Comparison of ENCODE assay signal across 23 mouse cellular contexts in the genomic region with DNA sequence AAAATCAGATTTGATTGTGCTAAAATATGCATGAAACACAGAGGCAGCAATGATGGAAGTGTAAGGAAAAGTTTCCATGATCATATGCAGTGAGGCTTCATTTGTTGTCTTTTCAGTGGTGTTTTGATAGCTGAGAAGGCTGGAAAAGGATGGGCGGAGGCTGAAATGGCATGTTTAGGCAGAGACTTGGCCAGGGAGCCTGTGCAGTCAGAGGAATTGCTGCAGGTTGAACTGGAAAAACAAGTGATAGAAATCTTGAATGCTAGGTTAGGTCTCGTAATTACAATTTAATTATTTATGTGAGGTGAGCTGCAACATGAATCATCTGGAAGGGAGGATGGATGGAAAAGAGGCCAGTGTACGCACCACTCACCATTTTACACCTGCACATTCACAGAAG. TPM values are rescaled to one million over a fixed set of nuclear protein-coding genes. Genes with fewer than 3 reads are reported as not detected.
DNase-seq lines count a peak whose midpoint lies in the region; ATAC-seq and TF ChIP-seq lines count a peak whose summit lies in the region.
"Had no signal": no experiment of that assay in that cellular context is flagged by ENCODE, and none has a peak within 500 bp of the region (broad histone marks: within the 10 kb centered on the region; RNA-seq: fewer than 3 reads in every experiment).

No protein-coding gene starts in this region.

- H3K4me1 ChIP-seq in kidney, postnatal 0 days (replicated peaks; ENCODE audit: insufficient read depth, low read length), result no peaks in the 10 kb centered on the region
- no peaks in the 10 kb centered on the region for H3K4me1 ChIP-seq in stomach, postnatal 0 days (replicated peaks; ENCODE audit: control insufficient read depth, insufficient read depth)
- no peaks in the 10 kb centered on the region for H3K4me1 ChIP-seq in midbrain, embryonic 14.5 days (ENCODE audit: control insufficient read depth, insufficient read depth, low read length)
- H3K4me1 ChIP-seq: embryonic facial prominence, embryonic 12.5 days; forebrain, embryonic 10.5 days; forebrain, embryonic 15.5 days; heart, embryonic 10.5 days; hindbrain, embryonic 12.5 days had no signal

- H3K4me2 ChIP-seq in kidney, postnatal 0 days (ENCODE audit: low read length), result no peak overlapping the region
- no peak overlapping the region for H3K4me2 ChIP-seq in stomach, postnatal 0 days (replicated peaks; ENCODE audit: low read depth)
- H3K4me2 ChIP-seq in midbrain, embryonic 14.5 days (ENCODE audit: low read length), result no peak overlapping the region
- H3K4me2 ChIP-seq: embryonic facial prominence, embryonic 12.5 days; forebrain, embryonic 15.5 days; hindbrain, embryonic 12.5 days had no signal

- H3K9me3 ChIP-seq in kidney, postnatal 0 days (replicated peaks; ENCODE audit: low read length), result no peaks in the 10 kb centered on the region
- no peaks in the 10 kb centered on the region for H3K9me3 ChIP-seq in stomach, postnatal 0 days (ENCODE audit: control insufficient read depth, low read length)
- H3K9me3 ChIP-seq in midbrain, embryonic 14.5 days (ENCODE audit: control insufficient read depth, low read length), result no peaks in the 10 kb centered on the region
- H3K9me3 ChIP-seq: embryonic facial prominence, embryonic 12.5 days; forebrain, embryonic 10.5 days; forebrain, embryonic 15.5 days; heart, embryonic 10.5 days; hindbrain, embryonic 12.5 days had no signal

- no peak for ATAC-seq in kidney, postnatal 0 days (replicated peaks; ENCODE audit: low FRiP score, low read depth)
- no peak for ATAC-seq in stomach, postnatal 0 days (ENCODE audit: low FRiP score, low TSS enrichment)
- no peak for ATAC-seq in midbrain, embryonic 14.5 days (ENCODE audit: low FRiP score, low TSS enrichment)
- ATAC-seq: forebrain, embryonic 15.5 days; hindbrain, embryonic 16.5 days had no signal

- H3K27me3 ChIP-seq in kidney, postnatal 0 days (ENCODE audit: insufficient read depth, low read length), result no peaks in the 10 kb centered on the region
- no peaks in the 10 kb centered on the region for H3K27me3 ChIP-seq in stomach, postnatal 0 days (ENCODE audit: control insufficient read depth, insufficient read depth, low read length)
- no peaks in the 10 kb centered on the region for H3K27me3 ChIP-seq in midbrain, embryonic 14.5 days (ENCODE audit: control insufficient read depth, insufficient read depth, low read length)
- H3K27me3 ChIP-seq: embryonic facial prominence, embryonic 12.5 days; forebrain, embryonic 15.5 days; hindbrain, embryonic 12.5 days had no signal

- H3K36me3 ChIP-seq in kidney, postnatal 0 days (ENCODE audit: insufficient read depth, low read length), result no peaks in the 10 kb centered on the region
- no peaks in the 10 kb centered on the region for H3K36me3 ChIP-seq in stomach, postnatal 0 days (ENCODE audit: control insufficient read depth, insufficient read depth, low read length)
- no peaks in the 10 kb centered on the region for H3K36me3 ChIP-seq in midbrain, embryonic 14.5 days (ENCODE audit: control insufficient read depth, insufficient read depth, low read length)
- H3K36me3 ChIP-seq: embryonic facial prominence, embryonic 12.5 days; forebrain, embryonic 10.5 days; forebrain, embryonic 15.5 days; heart, embryonic 10.5 days; hindbrain, embryonic 12.5 days had no signal

- H3K27ac ChIP-seq in kidney, postnatal 0 days, result no peak overlapping the region
- H3K27ac ChIP-seq in stomach, postnatal 0 days (replicated peaks), result no peak overlapping the region
- H3K27ac ChIP-seq in midbrain, embryonic 14.5 days (replicated peaks; ENCODE audit: low read depth, low read length), result no peak overlapping the region
- H3K27ac ChIP-seq: embryonic facial prominence, embryonic 12.5 days; forebrain, embryonic 10.5 days; forebrain, embryonic 15.5 days; heart, embryonic 10.5 days; hindbrain, embryonic 12.5 days had no signal

- DNase-seq in kidney, postnatal 0 days (ENCODE audit: low spot score), result peak; percentile 4
- no peak for DNase-seq in kidney, postnatal 10 days
- DNase-seq in urinary bladder, postnatal 14 days (ENCODE audit: low spot score), result peak; percentile 65
- DNase-seq in urinary bladder, postnatal 10 days (ENCODE audit: low spot score), result no peak
- DNase-seq in fat pad, adult 2 months (ENCODE audit: extremely low read depth, low read depth, low spot score), result peak; percentile 95
- DNase-seq in stomach, postnatal 0 days (ENCODE audit: low spot score), result no peak
- DNase-seq in midbrain, embryonic 14.5 days, result no peak
- DNase-seq: adrenal gland, adult 8-10 months; adrenal gland, postnatal 36 days; cerebellum, adult 2 months; cerebellum, postnatal 10 days; gastrocnemius, postnatal 10 days; heart, adult 18-20 months; heart, postnatal 10 days; heart, postnatal 4 days had no signal

- peak; percentile 73 for TF ChIP-seq EP300 in stomach, postnatal 0 days (optimal IDR thresholded peaks at IDR 0.05)

- H3K4me3 ChIP-seq in kidney, postnatal 0 days (replicated peaks; ENCODE audit: low read depth, low read length), result no peak overlapping the region
- no peak overlapping the region for H3K4me3 ChIP-seq in stomach, postnatal 0 days (ENCODE audit: low read depth, low read length)
- H3K4me3 ChIP-seq in midbrain, embryonic 14.5 days (replicated peaks; ENCODE audit: low read depth, low read length), result no peak overlapping the region
- H3K4me3 ChIP-seq: embryonic facial prominence, embryonic 12.5 days; forebrain, embryonic 10.5 days; forebrain, embryonic 15.5 days; heart, embryonic 10.5 days; hindbrain, embryonic 12.5 days had no signal

- 49% methylated on average over 3 of the region's 3 CpGs for WGBS in kidney, postnatal 0 days
- whole genome bisulfite sequencing in stomach, postnatal 0 days, result 53% methylated on average over 3 of the region's 3 CpGs
- 91% methylated on average over 3 of the region's 3 CpGs for WGBS in midbrain, embryonic 14.5 days

- H3K9ac ChIP-seq in kidney, postnatal 0 days (ENCODE audit: low read depth, low read length), result no peak overlapping the region
- H3K9ac ChIP-seq in stomach, postnatal 0 days (ENCODE audit: low read length), result no peak overlapping the region
- no peak overlapping the region for H3K9ac ChIP-seq in midbrain, embryonic 14.5 days (replicated peaks; ENCODE audit: low read length)
- H3K9ac ChIP-seq: embryonic facial prominence, embryonic 12.5 days; forebrain, embryonic 15.5 days; hindbrain, embryonic 12.5 days had no signal

- no peak for TF ChIP-seq CTCF in kidney, postnatal 0 days (IDR thresholded peaks at IDR 0.05; ENCODE audit: low read depth)
- no peak for TF ChIP-seq CTCF in stomach, postnatal 0 days (IDR thresholded peaks at IDR 0.05; ENCODE audit: low read depth)

RNA-seq across cellular contexts. Expression of gene Lelp1, which starts 27.3 kb away (rescaled TPM):
- not detected in 2 replicates for polyA plus RNA-seq in kidney, postnatal 0 days (2015; fragmentation: Nextera tagmentation; extraction: Ambion mirVana)
- polyA plus RNA-seq in stomach, postnatal 0 days (2015; fragmentation: Nextera tagmentation; extraction: Ambion mirVana), result not detected in 2 replicates
- polyA plus RNA-seq in midbrain, embryonic 14.5 days (2014; fragmentation: Nextera tagmentation; extraction: Ambion mirVana), result not detected in 2 replicates
- polyA plus RNA-seq: cerebellum, adult 2 months; embryonic facial prominence, embryonic 12.5 days; forebrain, embryonic 10.5 days; forebrain, embryonic 15.5 days; frontal cortex, adult 2 months; heart, embryonic 10.5 days; heart, embryonic 14.5 days; hindbrain, embryonic 12.5 days; hindbrain, embryonic 16.5 days had no signal

RNA-seq across cellular contexts. Expression of gene Sprr2a1, which starts 45.8 kb away (rescaled TPM):
- polyA plus RNA-seq in kidney, postnatal 0 days (2015; fragmentation: Nextera tagmentation; extraction: Ambion mirVana), result 0.05 and 0.50 TPM in 2 replicates
- 181 and 190 TPM in 2 replicates for polyA plus RNA-seq in stomach, postnatal 0 days (2015; fragmentation: Nextera tagmentation; extraction: Ambion mirVana)
- polyA plus RNA-seq in midbrain, embryonic 14.5 days (2014; fragmentation: Nextera tagmentation; extraction: Ambion mirVana), result not detected in 2 replicates
- polyA plus RNA-seq: cerebellum, adult 2 months; embryonic facial prominence, embryonic 12.5 days; forebrain, embryonic 10.5 days; forebrain, embryonic 15.5 days; frontal cortex, adult 2 months; heart, embryonic 10.5 days; heart, embryonic 14.5 days; hindbrain, embryonic 12.5 days; hindbrain, embryonic 16.5 days had no signal

RNA-seq across cellular contexts. Expression of gene Sprr2a2, which starts 45.9 kb away (rescaled TPM):
- polyA plus RNA-seq in kidney, postnatal 0 days (2015; fragmentation: Nextera tagmentation; extraction: Ambion mirVana), result 9.6 and 27.3 TPM in 2 replicates
- polyA plus RNA-seq in stomach, postnatal 0 days (2015; fragmentation: Nextera tagmentation; extraction: Ambion mirVana), result 13,620 and 14,516 TPM in 2 replicates
- polyA plus RNA-seq in midbrain, embryonic 14.5 days (2014; fragmentation: Nextera tagmentation; extraction: Ambion mirVana), result not detected in 2 replicates
- polyA plus RNA-seq: embryonic facial prominence, embryonic 12.5 days; forebrain, embryonic 10.5 days; forebrain, embryonic 15.5 days had no signal

RNA-seq across cellular contexts. Expression of gene Prr9, which starts 46.1 kb away (rescaled TPM):
- polyA plus RNA-seq in kidney, postnatal 0 days (2015; fragmentation: Nextera tagmentation; extraction: Ambion mirVana), result not detected in 2 replicates
- 2.3 and 2.9 TPM in 2 replicates for polyA plus RNA-seq in stomach, postnatal 0 days (2015; fragmentation: Nextera tagmentation; extraction: Ambion mirVana)
- polyA plus RNA-seq in midbrain, embryonic 14.5 days (2014; fragmentation: Nextera tagmentation; extraction: Ambion mirVana), result not detected in 2 replicates
- polyA plus RNA-seq: cerebellum, adult 2 months; embryonic facial prominence, embryonic 12.5 days; forebrain, embryonic 10.5 days; forebrain, embryonic 15.5 days; frontal cortex, adult 2 months; heart, embryonic 10.5 days; heart, embryonic 14.5 days; hindbrain, embryonic 12.5 days; hindbrain, embryonic 16.5 days had no signal

Comparison
In these comparisons a context has a peak if more than half of its experiments do, and no peak if none do; other contexts are left out.
1. DNase-seq: peak in kidney, postnatal 0 days (single experiment), urinary bladder, postnatal 14 days (single experiment) and fat pad, adult 2 months (single experiment); none in kidney, postnatal 10 days (single experiment), urinary bladder, postnatal 10 days (single experiment), stomach, postnatal 0 days (single experiment) and midbrain, embryonic 14.5 days (single experiment).
2. RNA of gene Sprr2a1, which starts 45.8 kb away (polyA plus RNA-seq): 181 to 190 TPM in stomach, postnatal 0 days; 0.05 to 0.50 TPM in kidney, postnatal 0 days and not detected in midbrain, embryonic 14.5 days; every median in the first group is over 100 times any median in the second.
3. RNA of gene Sprr2a2, which starts 45.9 kb away (polyA plus RNA-seq): 13,620 to 14,516 TPM in stomach, postnatal 0 days; 9.6 to 27.3 TPM in kidney, postnatal 0 days and not detected in midbrain, embryonic 14.5 days; every median in the first group is over 100 times any median in the second.